ENCODE assay signal across 9 mouse cellular contexts in genomic region chr13:48668091-48668975, GRCm38 (mm10). TPM values are rescaled to one million over a fixed set of nuclear protein-coding genes. Genes with fewer than 3 reads are reported as not detected.
A peak's percentile ranks its signal among the peaks of the same experiment; 100 is the strongest.
DNase-seq lines count a peak whose midpoint lies in the region; ATAC-seq and TF ChIP-seq lines count a peak whose summit lies in the region.
"Had no signal": no experiment of that assay in that cellular context is flagged by ENCODE, and none has a peak within 500 bp of the region (broad histone marks: within the 10 kb centered on the region; RNA-seq: fewer than 3 reads in every experiment).

No protein-coding gene starts in this region.

- H3K9me3 ChIP-seq in heart, embryonic 16.5 days (replicated peaks; ENCODE audit: control insufficient read depth, low read length) = no peaks in the 10 kb centered on the region
- no peaks in the 10 kb centered on the region for H3K9me3 ChIP-seq in hindbrain, postnatal 0 days (ENCODE audit: low read length)
- H3K9me3 ChIP-seq in midbrain, embryonic 15.5 days = no peaks in the 10 kb centered on the region

- H3K4me2 ChIP-seq in heart, embryonic 16.5 days (ENCODE audit: low read depth, low read length) = peak overlapping the region; percentile 60
- peak overlapping the region; percentile 34; the same call in 1 of the 2 replicates for H3K4me2 ChIP-seq in hindbrain, postnatal 0 days (ENCODE audit: low read depth, low read length)
- peak overlapping the region; percentile 40 for H3K4me2 ChIP-seq in midbrain, embryonic 15.5 days

- 2% methylated on average over 33 of the region's 33 CpGs for WGBS in heart, embryonic 16.5 days
- WGBS in hindbrain, postnatal 0 days = 2% methylated on average over 33 of the region's 33 CpGs
- WGBS in midbrain, embryonic 15.5 days = under 1% methylated on average over 33 of the region's 33 CpGs

- peaks cover 18% of the 10 kb centered on the region for H3K4me1 ChIP-seq in heart, embryonic 16.5 days (ENCODE audit: control insufficient read depth, insufficient read depth, low read length)
- 0 out of 2 replicates have a peak, but pooled peaks cover 13% of the 10 kb centered on the region for H3K4me1 ChIP-seq in hindbrain, postnatal 0 days (ENCODE audit: insufficient read depth, low read length)
- peaks cover 32% of the 10 kb centered on the region for H3K4me1 ChIP-seq in midbrain, embryonic 15.5 days

- intact Hi-C loops in heart, postnatal 14 days (cut with DNase I) = no loop called here

- no peaks in the 10 kb centered on the region for H3K36me3 ChIP-seq in heart, embryonic 16.5 days (ENCODE audit: control insufficient read depth, insufficient read depth)
- H3K36me3 ChIP-seq in hindbrain, postnatal 0 days (ENCODE audit: insufficient read depth, low read length) = no peaks in the 10 kb centered on the region
- H3K36me3 ChIP-seq in midbrain, embryonic 15.5 days (replicated peaks) = no peaks in the 10 kb centered on the region

- no peak for TF ChIP-seq CTCF in hindbrain, postnatal 0 days (IDR thresholded peaks at IDR 0.05; ENCODE audit: low read depth)

- H3K9ac ChIP-seq in heart, embryonic 16.5 days (ENCODE audit: low read length) = no peak overlapping the region
- no peak overlapping the region for H3K9ac ChIP-seq in hindbrain, postnatal 0 days (replicated peaks; ENCODE audit: low read length)
- no peak overlapping the region for H3K9ac ChIP-seq in midbrain, embryonic 15.5 days

- peak overlapping the region; percentile 43 for H3K4me3 ChIP-seq in heart, embryonic 16.5 days (ENCODE audit: low read length)
- H3K4me3 ChIP-seq in hindbrain, postnatal 0 days (ENCODE audit: low read length) = peak overlapping the region; percentile 13
- H3K4me3 ChIP-seq in midbrain, embryonic 15.5 days = peak overlapping the region; percentile 12; the same call in 1 of the 2 replicates

- no peak for DNase-seq in heart, postnatal 14 days
- peak; percentile 37 for DNase-seq in embryo, embryonic 11 days
- no peak for DNase-seq in hindbrain, postnatal 0 days (ENCODE audit: low spot score)
- DNase-seq in urinary bladder, postnatal 14 days (ENCODE audit: low spot score) = no peak
- DNase-seq in left cerebral cortex, adult 9 months (ENCODE audit: low spot score in 2 of 2) = no peak
- no peak for DNase-seq in lung, postnatal 25 days (ENCODE audit: low spot score)
- DNase-seq: thymus, adult 18-20 months had no signal

- ATAC-seq in heart, embryonic 16.5 days (replicated peaks; ENCODE audit: extremely low read depth, insufficient read depth, low FRiP score) = no peak
- no peak for ATAC-seq in hindbrain, postnatal 0 days
- no peak for ATAC-seq in midbrain, embryonic 15.5 days (replicated peaks)

- peaks cover 85% of the 10 kb centered on the region for H3K27me3 ChIP-seq in heart, embryonic 16.5 days (ENCODE audit: control insufficient read depth, insufficient read depth, low read length)
- peaks cover 71% of the 10 kb centered on the region for H3K27me3 ChIP-seq in hindbrain, postnatal 0 days (ENCODE audit: insufficient read depth, low read length)
- H3K27me3 ChIP-seq in midbrain, embryonic 15.5 days (replicated peaks) = peaks cover 88% of the 10 kb centered on the region

- no peak overlapping the region for H3K27ac ChIP-seq in heart, embryonic 16.5 days (ENCODE audit: low read length)
- H3K27ac ChIP-seq in hindbrain, postnatal 0 days = no peak overlapping the region
- H3K27ac ChIP-seq in midbrain, embryonic 15.5 days = no peak overlapping the region

RNA-seq across cellular contexts. Expression of gene Barx1, which starts 5.5 kb away (rescaled TPM):
- 0.17 and 0.33 TPM in 2 replicates for polyA plus RNA-seq in heart, embryonic 16.5 days (2015; fragmentation: Nextera tagmentation; extraction: Ambion mirVana)
- not detected for total RNA-seq in heart, postnatal 14 days (2021)
- not detected in 2 replicates for total RNA-seq in hindbrain, postnatal 0 days (2014; rRNA removed)
- not detected in 2 replicates for polyA plus RNA-seq in hindbrain, postnatal 0 days (2015; fragmentation: Nextera tagmentation; extraction: Ambion mirVana)
- not detected in 2 replicates for polyA plus RNA-seq in midbrain, embryonic 15.5 days (2015; fragmentation: Nextera tagmentation; extraction: Ambion mirVana)

RNA-seq across cellular contexts. Expression of gene Ptpdc1, which starts 42.9 kb away (rescaled TPM):
- polyA plus RNA-seq in heart, embryonic 16.5 days (2015; fragmentation: Nextera tagmentation; extraction: Ambion mirVana) = 4.8 and 5.2 TPM in 2 replicates
- total RNA-seq in heart, postnatal 14 days (2021) = 1 to 10 TPM; 5.7 to 6.3 TPM
- total RNA-seq in hindbrain, postnatal 0 days (2014; rRNA removed) = 16.3 and 30.8 TPM in 2 replicates
- 13.0 and 13.5 TPM in 2 replicates for polyA plus RNA-seq in hindbrain, postnatal 0 days (2015; fragmentation: Nextera tagmentation; extraction: Ambion mirVana)
- polyA plus RNA-seq in midbrain, embryonic 15.5 days (2015; fragmentation: Nextera tagmentation; extraction: Ambion mirVana) = 16.1 and 18.6 TPM in 2 replicates
